ENCODE assay signal across 10 mouse cellular contexts in the genomic region with DNA sequence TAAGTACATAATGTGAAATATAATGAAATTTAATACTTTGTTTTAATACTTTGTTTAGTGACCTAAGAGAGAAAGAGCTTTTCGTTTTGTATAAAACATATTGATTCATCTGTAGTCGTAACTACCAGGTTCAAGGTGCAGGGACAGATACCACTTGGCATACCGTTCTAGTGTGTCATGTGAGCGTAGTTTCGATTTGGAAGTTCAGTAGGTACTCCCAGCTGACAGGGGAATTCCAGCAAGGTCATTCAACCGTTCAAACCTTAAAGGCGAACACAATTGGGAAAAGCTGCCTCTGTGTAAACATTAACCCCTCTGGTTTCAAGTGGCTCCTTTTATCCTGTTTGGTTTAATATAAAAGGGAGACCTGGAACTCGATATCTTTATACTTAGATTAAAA. TPM values are rescaled to one million over a fixed set of nuclear protein-coding genes. Genes with fewer than 3 reads are reported as not detected.
DNase-seq lines count a peak whose midpoint lies in the region; ATAC-seq and TF ChIP-seq lines count a peak whose summit lies in the region.
"Had no signal": no experiment of that assay in that cellular context is flagged by ENCODE, and none has a peak within 500 bp of the region (broad histone marks: within the 10 kb centered on the region; RNA-seq: fewer than 3 reads in every experiment).

No protein-coding gene starts in this region.

- ATAC-seq in lung, embryonic 15.5 days (ENCODE audit: borderline replicate concordance, extremely low read depth, low FRiP score, low TSS enrichment) = no peak
- 0 out of 2 replicates have a peak, but pooled peaks have one; percentile 65 for ATAC-seq in stomach, postnatal 0 days (ENCODE audit: low FRiP score, low TSS enrichment)
- no peak for ATAC-seq in hindbrain, embryonic 13.5 days (ENCODE audit: low FRiP score)
- ATAC-seq: midbrain, embryonic 15.5 days had no signal

- no peak overlapping the region for H3K4me3 ChIP-seq in lung, embryonic 15.5 days
- H3K4me3 ChIP-seq in stomach, postnatal 0 days (ENCODE audit: low read depth, low read length) = no peak overlapping the region
- H3K4me3 ChIP-seq in hindbrain, embryonic 13.5 days = no peak overlapping the region
- H3K4me3 ChIP-seq: midbrain, embryonic 15.5 days had no signal

- no peaks in the 10 kb centered on the region for H3K27me3 ChIP-seq in lung, embryonic 15.5 days
- H3K27me3 ChIP-seq in stomach, postnatal 0 days (ENCODE audit: control insufficient read depth, insufficient read depth, low read length) = no peaks in the 10 kb centered on the region
- H3K27me3 ChIP-seq in hindbrain, embryonic 13.5 days = no peaks in the 10 kb centered on the region
- H3K27me3 ChIP-seq: midbrain, embryonic 15.5 days had no signal

- DNase-seq in adrenal gland, adult (ENCODE audit: inconsistent age in 2 of 2, low spot score in 1 of 2) = peak; percentile 47 to 82
- no peak for DNase-seq in adrenal gland, adult 18-20 months (ENCODE audit: low spot score in 2 of 2)
- no peak for DNase-seq in lung, postnatal 14 days
- peak; percentile 76 for DNase-seq in kidney, postnatal 14 days
- no peak for DNase-seq in stomach, postnatal 0 days (ENCODE audit: low spot score)
- no peak for DNase-seq in embryo, embryonic 11 days

- no peaks in the 10 kb centered on the region for H3K9me3 ChIP-seq in lung, embryonic 15.5 days
- no peaks in the 10 kb centered on the region for H3K9me3 ChIP-seq in stomach, postnatal 0 days (ENCODE audit: control insufficient read depth, low read length)
- H3K9me3 ChIP-seq in hindbrain, embryonic 13.5 days = no peaks in the 10 kb centered on the region
- H3K9me3 ChIP-seq: midbrain, embryonic 15.5 days had no signal

- H3K36me3 ChIP-seq in lung, embryonic 15.5 days = no peaks in the 10 kb centered on the region
- H3K36me3 ChIP-seq in stomach, postnatal 0 days (ENCODE audit: control insufficient read depth, insufficient read depth, low read length) = no peaks in the 10 kb centered on the region
- H3K36me3 ChIP-seq in hindbrain, embryonic 13.5 days = no peaks in the 10 kb centered on the region; the same call in 1 of the 2 replicates
- H3K36me3 ChIP-seq: midbrain, embryonic 15.5 days had no signal

- TF ChIP-seq EP300 in stomach, postnatal 0 days (optimal IDR thresholded peaks at IDR 0.05) = no peak

- no peak for TF ChIP-seq CTCF in stomach, postnatal 0 days (IDR thresholded peaks at IDR 0.05; ENCODE audit: low read depth)

- no peak overlapping the region for H3K9ac ChIP-seq in lung, embryonic 15.5 days
- H3K9ac ChIP-seq in stomach, postnatal 0 days (ENCODE audit: low read length) = no peak overlapping the region
- no peak overlapping the region for H3K9ac ChIP-seq in hindbrain, embryonic 13.5 days
- H3K9ac ChIP-seq: hindbrain, embryonic 14.5 days; midbrain, embryonic 15.5 days had no signal

- no peak overlapping the region for H3K27ac ChIP-seq in lung, embryonic 15.5 days
- no peak overlapping the region for H3K27ac ChIP-seq in stomach, postnatal 0 days (replicated peaks)
- no peak overlapping the region for H3K27ac ChIP-seq in hindbrain, embryonic 13.5 days
- H3K27ac ChIP-seq: hindbrain, embryonic 14.5 days; midbrain, embryonic 15.5 days had no signal

- H3K4me1 ChIP-seq in lung, embryonic 15.5 days = peaks cover 4% of the 10 kb centered on the region; the same call in 1 of the 2 replicates
- no peaks in the 10 kb centered on the region for H3K4me1 ChIP-seq in stomach, postnatal 0 days (replicated peaks; ENCODE audit: control insufficient read depth, insufficient read depth)
- peaks cover 8% of the 10 kb centered on the region for H3K4me1 ChIP-seq in hindbrain, embryonic 13.5 days (replicated peaks)
- H3K4me1 ChIP-seq: midbrain, embryonic 15.5 days had no signal

- WGBS in lung, embryonic 15.5 days = 36% methylated on average over 8 of the region's 8 CpGs
- WGBS in stomach, postnatal 0 days = 27% methylated on average over 8 of the region's 8 CpGs
- 50% methylated on average over 8 of the region's 8 CpGs for WGBS in hindbrain, embryonic 13.5 days

- peak overlapping the region; percentile 16; the same call in 1 of the 2 replicates for H3K4me2 ChIP-seq in lung, embryonic 15.5 days
- peak overlapping the region; percentile 14; the same call in 1 of the 2 replicates for H3K4me2 ChIP-seq in stomach, postnatal 0 days (replicated peaks; ENCODE audit: low read depth)
- H3K4me2 ChIP-seq in hindbrain, embryonic 13.5 days = no peak overlapping the region
- H3K4me2 ChIP-seq: hindbrain, embryonic 14.5 days; midbrain, embryonic 15.5 days had no signal

RNA-seq across cellular contexts. Expression of a gene that starts 24.5 kb away (rescaled TPM):
- under 1 TPM; 0.70 to 0.77 TPM for total RNA-seq in adrenal gland, adult 18-20 months (2021)
- polyA plus RNA-seq in lung, embryonic 15.5 days (2015; fragmentation: Nextera tagmentation; extraction: Ambion mirVana) = 0.56 and 0.59 TPM in 2 replicates
- 0.40 and 0.50 TPM in 2 replicates for polyA plus RNA-seq in stomach, postnatal 0 days (2015; fragmentation: Nextera tagmentation; extraction: Ambion mirVana)
- 7.9 and 8.2 TPM in 2 replicates for polyA plus RNA-seq in hindbrain, embryonic 13.5 days (2015; fragmentation: Nextera tagmentation; extraction: Ambion mirVana)

RNA-seq across cellular contexts. Expression of a gene that starts 31.0 kb away (rescaled TPM):
- 10 to 100 TPM; 31.4 to 36.6 TPM for total RNA-seq in adrenal gland, adult 18-20 months (2021)
- 2.1 and 2.4 TPM in 2 replicates for polyA plus RNA-seq in lung, embryonic 15.5 days (2015; fragmentation: Nextera tagmentation; extraction: Ambion mirVana)
- polyA plus RNA-seq in stomach, postnatal 0 days (2015; fragmentation: Nextera tagmentation; extraction: Ambion mirVana) = 29.0 and 30.9 TPM in 2 replicates
- 1.3 TPM in 2 replicates for polyA plus RNA-seq in hindbrain, embryonic 13.5 days (2015; fragmentation: Nextera tagmentation; extraction: Ambion mirVana)

Comparison
In these comparisons a context has a peak if more than half of its experiments do, and no peak if none do; other contexts are left out.
1. DNase-seq: peak in adrenal gland, adult (2 of 2) and kidney, postnatal 14 days (single experiment); none in adrenal gland, adult 18-20 months (0 of 2), lung, postnatal 14 days (single experiment), stomach, postnatal 0 days (single experiment) and embryo, embryonic 11 days (single experiment).